Mouse (Mus musculus) testis, adult 2 months (tissue): ENCODE data around the gene Myo1c. TPM values are rescaled to one million over a fixed set of nuclear protein-coding genes. Genes with fewer than 3 reads are reported as not detected.

ENCODE experiments used
- H3K27ac ChIP-seq: fragments of 200-500 bp; 2 replicates; pipeline ENCODE4 v1.5.1; 2012; ENCODE audit warnings: low read depth, low read length; ENCODE audit not compliant: control insufficient read depth, insufficient read depth
- H3K27me3 ChIP-seq: fragments of 200-500 bp; 2 replicates; pipeline ENCODE4 v1.6.1; 2012; ENCODE audit warnings: mild to moderate bottlenecking, low read length, moderate library complexity; ENCODE audit not compliant: control insufficient read depth, insufficient read depth
- H3K36me3 ChIP-seq: fragments of 200-500 bp; 2 replicates; pipeline ENCODE4 v1.6.1; 2012; ENCODE audit warnings: mild to moderate bottlenecking, low read length; ENCODE audit not compliant: control insufficient read depth, insufficient read depth
- H3K4me1 ChIP-seq: fragments of 200-500 bp; 2 replicates; pipeline ENCODE4 v1.6.1; 2012; ENCODE audit warnings: low read length; ENCODE audit not compliant: control insufficient read depth, insufficient read depth
- H3K4me3 ChIP-seq: fragments of 200-500 bp; 2 replicates; pipeline ENCODE4 v1.5.1; 2012; ENCODE audit warnings: low read depth, mild to moderate bottlenecking, low read length, moderate library complexity, mixed read lengths; ENCODE audit not compliant: control insufficient read depth
- CTCF ChIP-seq: fragments of 200-500 bp; IDR thresholded peaks from 2 replicates; pipeline ENCODE4 v1.5.1; 2012; ENCODE audit warnings: low read depth, mild to moderate bottlenecking, inconsistent platforms, low read length, moderate library complexity; ENCODE audit not compliant: control insufficient read depth, insufficient read depth, insufficient replicate concordance
- POLR2A ChIP-seq: fragments of 200-500 bp; IDR thresholded peaks from 2 replicates; pipeline ENCODE4 v1.6.1; 2012; ENCODE audit warnings: low read depth, mild to moderate bottlenecking, inconsistent platforms, low read length, moderate library complexity; ENCODE audit not compliant: control insufficient read depth
- polyA plus RNA-seq: library from polyadenylated mRNA; depleted of rRNA; stranded (reverse); fragments of >200 nt; gene quantifications from 2 replicates; pipeline ENCODE4 v1.2.3, GENCODE M21; 2012; rRNA removed

Myo1c gene
- polyA plus RNA-seq, 1 experiment: 41.3 TPM

DNA sequence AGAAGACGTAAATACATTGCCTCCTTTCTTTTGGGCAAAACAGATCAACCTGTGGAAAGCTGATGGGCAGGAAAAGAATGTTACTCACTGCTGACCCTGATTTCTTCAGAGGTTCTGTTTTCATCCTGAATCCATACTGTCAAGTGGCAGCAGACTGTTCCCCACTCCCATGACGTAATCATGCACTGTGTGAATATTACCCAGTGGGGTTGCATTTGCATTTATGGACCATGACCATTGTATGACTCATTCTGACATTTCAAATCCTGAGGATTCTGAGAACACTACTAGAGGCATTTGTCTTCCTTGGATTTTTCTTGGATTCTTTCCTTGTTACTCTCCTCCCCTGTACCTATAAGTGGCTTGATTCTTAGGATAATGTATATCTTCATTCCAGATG is 53.4 kb downstream of the Myo1c start:
- no peak for TF ChIP-seq CTCF
- no peak for TF ChIP-seq POLR2A
- Histone ChIP-seq H3K4me1 (no peaks in the 10 kb centered on the region), H3K27ac (no peak overlapping the region), H3K4me3 (no peak overlapping the region), H3K27me3 (no peaks in the 10 kb centered on the region), H3K36me3 (peaks cover 2% of the 10 kb centered on the region; the same call in 1 of the 2 replicates)

DNA sequence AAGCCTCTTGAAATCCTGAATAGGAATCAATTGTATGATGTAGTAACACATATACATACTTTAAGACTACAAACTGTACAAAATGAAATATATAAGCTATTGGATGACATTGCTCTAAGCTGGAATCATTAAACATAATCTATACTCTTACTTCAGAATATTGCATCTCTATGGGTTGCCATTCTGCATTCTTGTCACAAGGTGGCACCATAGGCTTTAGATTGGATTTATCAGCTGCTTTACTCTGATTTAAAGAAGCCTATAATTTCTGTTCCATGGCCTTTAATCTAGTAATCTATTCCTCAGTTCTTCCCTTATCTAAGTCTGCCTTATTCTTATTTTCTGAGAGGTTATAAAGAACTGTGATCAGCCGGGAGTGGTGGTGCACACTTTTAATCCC is 63.6 kb downstream of the Myo1c start:
- Histone ChIP-seq H3K4me1 (peaks cover 6% of the 10 kb centered on the region), H3K27me3 (no peaks in the 10 kb centered on the region), H3K4me3 (no peak overlapping the region), H3K27ac (no peak overlapping the region), H3K36me3 (no peaks in the 10 kb centered on the region)
- no peak for TF ChIP-seq CTCF
- TF ChIP-seq POLR2A: no peak

DNA sequence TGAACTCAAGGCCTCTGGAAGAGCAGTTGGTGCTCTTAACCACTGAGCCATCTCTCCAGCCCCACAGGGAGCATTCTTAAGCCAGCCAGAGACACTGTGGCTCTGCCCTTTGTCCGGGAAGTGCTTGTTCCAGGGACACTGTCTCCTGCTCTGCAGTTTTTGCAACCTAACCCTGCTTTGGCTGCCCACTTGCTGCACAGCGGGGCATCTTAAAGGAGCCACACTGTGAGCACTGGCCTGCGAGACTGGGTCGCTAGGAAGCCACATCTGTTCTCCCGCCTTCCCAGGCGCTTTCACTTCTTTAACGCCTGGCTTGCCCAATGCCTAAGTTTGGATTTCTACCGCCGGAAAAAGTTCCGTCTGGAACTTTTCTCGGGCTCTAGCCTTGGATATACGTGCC is 65.3 kb downstream of the Myo1c start:
- H3K4me3 ChIP-seq: peak overlapping the region; percentile 7
- no peak for TF ChIP-seq CTCF
- TF ChIP-seq POLR2A: no peak

DNA sequence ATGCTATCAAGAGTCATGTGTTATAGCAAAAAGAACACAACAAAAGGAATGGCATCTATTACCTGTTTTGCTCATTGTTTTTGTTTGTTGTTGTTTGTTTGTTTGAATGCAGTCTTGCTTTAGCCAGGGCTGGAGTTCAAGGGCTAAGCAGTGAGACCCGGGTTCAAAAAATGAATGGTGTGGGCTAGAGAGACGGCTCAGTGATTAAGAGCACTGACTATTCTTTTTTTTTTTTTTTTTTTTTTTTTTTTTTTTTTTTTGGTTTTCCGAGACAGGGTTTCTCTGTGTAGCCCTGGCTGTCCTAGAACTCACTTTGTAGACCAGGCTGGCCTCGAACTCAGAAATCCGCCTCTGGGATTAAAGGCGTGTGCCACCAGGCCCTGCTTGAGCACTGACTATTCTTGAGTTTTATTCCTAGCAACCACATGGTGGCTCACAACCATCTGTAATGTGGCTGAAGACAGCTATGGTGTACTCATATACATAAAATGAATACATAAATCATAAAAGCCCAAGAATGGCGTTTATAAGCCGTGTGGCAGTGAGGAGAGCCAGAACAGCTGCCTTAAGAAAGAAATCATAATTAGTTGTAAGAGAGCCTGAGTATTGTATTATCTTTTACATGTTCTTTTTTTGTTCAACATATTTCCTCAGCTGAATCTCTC is 66.5 kb downstream of the Myo1c start:
- H3K36me3 ChIP-seq: no peaks in the 10 kb centered on the region
- H3K27me3 ChIP-seq: no peaks in the 10 kb centered on the region
- no peak overlapping the region for H3K4me3 ChIP-seq
- TF ChIP-seq POLR2A (no peak), CTCF (no peak)
- no peak overlapping the region for H3K27ac ChIP-seq
- H3K4me1 ChIP-seq: peaks cover 6% of the 10 kb centered on the region

More for the DNA sequence above, 65.3 kb downstream of the Myo1c start:
- Histone ChIP-seq H3K36me3 (no peaks in the 10 kb centered on the region), H3K27me3 (no peaks in the 10 kb centered on the region), H3K4me1 (peaks cover 6% of the 10 kb centered on the region), H3K27ac (no peak overlapping the region)

DNA sequence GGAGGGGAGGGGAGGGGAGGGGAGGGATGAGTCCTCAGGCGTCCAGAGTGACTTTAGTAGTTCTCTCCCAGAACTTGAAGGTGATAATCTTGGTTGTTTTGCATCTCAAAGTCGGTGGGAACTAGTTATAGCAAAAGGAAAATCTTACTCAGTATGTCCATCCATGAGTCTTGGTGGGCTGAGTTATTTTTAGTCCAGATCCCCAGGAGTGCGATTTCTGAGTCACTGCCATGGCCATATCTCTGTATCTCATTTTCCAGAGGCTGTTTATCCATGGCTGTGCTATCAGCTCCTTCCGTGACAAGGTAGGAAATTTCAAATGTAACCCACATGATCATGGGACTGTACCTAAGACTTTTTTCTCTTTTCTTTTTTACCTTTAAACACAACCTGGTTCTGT is 72.0 kb downstream of the Myo1c start:
- H3K27ac ChIP-seq: no peak overlapping the region
- H3K4me1 ChIP-seq: no peaks in the 10 kb centered on the region
- no peaks in the 10 kb centered on the region for H3K27me3 ChIP-seq
- no peak for TF ChIP-seq POLR2A
- TF ChIP-seq CTCF: no peak
- no peak overlapping the region for H3K4me3 ChIP-seq
- no peaks in the 10 kb centered on the region for H3K36me3 ChIP-seq

Other genes starting within 250 kb of the Myo1c start
- 13.2 and 13.3 TPM in 2 replicates for gene Serpinf1, start 227.8 kb upstream of the Myo1c start, polyA plus RNA-seq
- 0.29 and 0.33 TPM in 2 replicates for gene Serpinf2, start 210.9 kb upstream of the Myo1c start, polyA plus RNA-seq
- gene Wdr81, start 195.8 kb upstream of the Myo1c start, polyA plus RNA-seq: 4.1 and 5.1 TPM in 2 replicates
- gene Tlcd2, start 188.8 kb upstream of the Myo1c start, polyA plus RNA-seq: 6.8 and 7.3 TPM in 2 replicates
- 45.6 and 48.8 TPM in 2 replicates for gene Prpf8, start 163.7 kb upstream of the Myo1c start, polyA plus RNA-seq
- 0.58 and 0.94 TPM in 2 replicates for gene Rilp, start 140.4 kb upstream of the Myo1c start, polyA plus RNA-seq
- 0.64 and 0.77 TPM in 2 replicates for gene Scarf1, start 137.0 kb upstream of the Myo1c start, polyA plus RNA-seq
- gene Slc43a2, start 118.8 kb upstream of the Myo1c start, polyA plus RNA-seq: 23.0 and 27.1 TPM in 2 replicates
- gene Pitpna, start 62.4 kb upstream of the Myo1c start, polyA plus RNA-seq: 39.4 and 41.3 TPM in 2 replicates
- gene Inpp5k, start 19.5 kb upstream of the Myo1c start, polyA plus RNA-seq: 121 and 128 TPM in 2 replicates
- 27.0 and 35.8 TPM in 2 replicates for gene Crk, start 28.8 kb downstream of the Myo1c start, polyA plus RNA-seq
- 172 and 188 TPM in 2 replicates for gene Ywhae, start 82.4 kb downstream of the Myo1c start, polyA plus RNA-seq
- gene Doc2b, start 145.5 kb downstream of the Myo1c start, polyA plus RNA-seq: 0.78 and 0.96 TPM in 2 replicates